Mouse (Mus musculus) intestine, postnatal 0 days (tissue): Measurements from ENCODE around the gene Dspp. TPM values are rescaled to one million over a fixed set of nuclear protein-coding genes. Genes with fewer than 3 reads are reported as not detected.

ENCODE experiments used
- ATAC-seq: fragments of 200-750 bp; cut with Nextera tagmentation; 2 replicates; pipeline ENCODE4 v1.8.0; 2017; ENCODE audit warnings: mild to moderate bottlenecking, moderate TSS enrichment, moderate library complexity
- H3K27ac ChIP-seq: fragments of 300-500 bp; sonication (generic); 2 replicates; pipeline ENCODE4 v1.5.1; 2014; ENCODE audit warnings: mild to moderate bottlenecking, low read depth, low read length, moderate library complexity
- H3K27me3 ChIP-seq: fragments of 300-500 bp; sonication (generic); replicated peaks from 2 replicates; pipeline ENCODE4 v1.6.1; 2014; ENCODE audit warnings: low read length, mixed read lengths; ENCODE audit not compliant: control insufficient read depth, insufficient read depth
- H3K36me3 ChIP-seq: fragments of 300-500 bp; sonication (generic); 2 replicates; pipeline ENCODE4 v1.6.1; 2014; ENCODE audit warnings: mild to moderate bottlenecking, moderate library complexity; ENCODE audit not compliant: control insufficient read depth, insufficient read depth
- H3K4me1 ChIP-seq: fragments of 300-500 bp; sonication (generic); replicated peaks from 2 replicates; pipeline ENCODE4 v1.6.1; 2014; ENCODE audit warnings: antibody characterized with exemption, low read length, mixed read lengths; ENCODE audit not compliant: control insufficient read depth, insufficient read depth
- H3K4me2 ChIP-seq: fragments of 300-500 bp; sonication (generic); replicated peaks from 2 replicates; pipeline ENCODE4 v1.6.1; 2014; ENCODE audit warnings: low read depth, mild to moderate bottlenecking, moderate library complexity
- H3K4me3 ChIP-seq: fragments of 300-500 bp; sonication (generic); 2 replicates; pipeline ENCODE4 v1.5.1; 2014; ENCODE audit warnings: low read depth, low read length
- H3K9ac ChIP-seq: fragments of 300-500 bp; sonication (generic); 2 replicates; pipeline ENCODE4 v1.6.1; 2014; ENCODE audit warnings: mild to moderate bottlenecking, low read depth, low read length
- H3K9me3 ChIP-seq: fragments of 300-500 bp; sonication (generic); 2 replicates; pipeline ENCODE4 v1.6.1; 2016; ENCODE audit warnings: mixed run types; ENCODE audit not compliant: control insufficient read depth
- CTCF ChIP-seq: sonication (generic); IDR thresholded peaks from 2 replicates; pipeline ENCODE4 v1.5.1; 2016; ENCODE audit warnings: low read depth, mild to moderate bottlenecking, control low read depth, antibody characterized with exemption, moderate library complexity
- WGBS: fragments of 180-500 bp; shearing (Covaris S2); extraction: QIAGEN DNeasy Blood & Tissue Kit; methylation state at CpG from one replicate; pipeline ENCODE4 v1.1.7; 2014; 5-methylcytosine and 5-hydroxymethylcytosine counted together
- polyA plus RNA-seq: library from polyadenylated mRNA; unstranded; fragments of >200 nt; fragmentation: Nextera tagmentation; extraction: Ambion mirVana; gene quantifications from 2 replicates; pipeline ENCODE4 v1.2.1, GENCODE M21; 2015

Gene Dspp
- polyA plus RNA-seq, 1 experiment from 2014 or later = not detected

- ATAC-seq = no peak
- H3K36me3 ChIP-seq = no peaks in the 10 kb centered on the region
- H3K27ac ChIP-seq = no peak overlapping the region
- no peaks in the 10 kb centered on the region for H3K9me3 ChIP-seq
- no peaks in the 10 kb centered on the region for H3K4me1 ChIP-seq
- no peak overlapping the region for H3K4me2 ChIP-seq
- no peak for TF ChIP-seq CTCF
- WGBS = 91% methylated on average over 6 of the region's 6 CpGs
- H3K9ac ChIP-seq = no peak overlapping the region
- no peaks in the 10 kb centered on the region for H3K27me3 ChIP-seq
- H3K4me3 ChIP-seq = no peak overlapping the region
Measured at GRCm38 (mm10) chr5:104150196-104150595, 20.3 kb upstream of the Dspp start.

- Histone ChIP-seq H3K4me3 (no peak overlapping the region), H3K9ac (no peak overlapping the region), H3K4me1 (no peaks in the 10 kb centered on the region), H3K36me3 (no peaks in the 10 kb centered on the region), H3K9me3 (no peaks in the 10 kb centered on the region), H3K27me3 (no peaks in the 10 kb centered on the region), H3K4me2 (no peak overlapping the region), H3K27ac (no peak overlapping the region)
- TF ChIP-seq CTCF = no peak
- WGBS = 91% methylated on average over 7 of the region's 7 CpGs
- ATAC-seq = no peak
Measured at GRCm38 (mm10) chr5:104157701-104158100, 12.8 kb upstream of the Dspp start.

DNA sequence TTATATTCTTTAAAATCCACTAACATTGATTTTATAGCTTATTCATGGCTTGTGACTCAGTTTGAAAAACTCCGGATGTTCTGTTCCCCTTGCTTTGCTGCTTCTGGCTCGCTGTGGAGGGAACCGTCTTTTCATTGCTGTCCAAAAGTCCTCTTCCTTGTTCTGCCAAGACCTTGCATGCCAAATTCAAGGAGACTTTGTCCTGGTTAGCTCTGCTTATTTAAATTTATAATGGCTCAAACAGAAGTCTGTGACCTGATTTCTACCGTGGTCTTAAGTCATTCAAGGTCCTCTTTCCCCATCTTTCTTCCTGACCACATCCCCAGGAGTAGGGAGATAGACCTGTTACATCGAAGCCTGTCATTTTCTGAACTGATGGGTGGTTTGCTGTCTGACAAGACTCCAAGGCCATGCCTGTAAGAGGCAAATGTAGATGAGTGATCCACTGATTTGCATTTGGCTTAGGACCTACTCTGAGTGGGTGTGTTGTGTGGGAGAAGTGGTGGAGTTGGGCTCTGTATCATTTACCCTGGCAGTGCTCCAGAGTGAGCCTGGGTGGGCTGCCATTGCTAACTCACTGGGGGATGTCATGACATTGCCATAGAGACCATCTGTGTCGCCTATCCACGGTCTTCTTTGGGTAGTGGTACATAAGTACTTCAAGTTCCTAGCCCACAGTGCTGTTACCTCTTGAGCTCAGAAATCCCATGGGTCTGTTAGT lies 12.0 kb upstream of the Dspp start:
- no peak for ATAC-seq
- WGBS = 80% methylated on average over 7 of the region's 7 CpGs

GRCm38 (mm10) chr5:104160581-104160980 lies 9.9 kb upstream of the Dspp start:
- Histone ChIP-seq H3K9me3 (no peaks in the 10 kb centered on the region), H3K4me3 (no peak overlapping the region), H3K4me2 (no peak overlapping the region), H3K27me3 (no peaks in the 10 kb centered on the region), H3K36me3 (no peaks in the 10 kb centered on the region), H3K4me1 (no peaks in the 10 kb centered on the region), H3K9ac (no peak overlapping the region), H3K27ac (no peak overlapping the region)
- no peak for TF ChIP-seq CTCF
- WGBS = 87% methylated on average over 3 of the region's 3 CpGs
- ATAC-seq = no peak

More for the DNA sequence above, 12.0 kb upstream of the Dspp start:
- Histone ChIP-seq H3K9me3 (no peaks in the 10 kb centered on the region), H3K27me3 (no peaks in the 10 kb centered on the region), H3K36me3 (no peaks in the 10 kb centered on the region), H3K9ac (no peak overlapping the region), H3K4me1 (no peaks in the 10 kb centered on the region), H3K4me2 (no peak overlapping the region), H3K27ac (no peak overlapping the region), H3K4me3 (no peak overlapping the region)
- no peak for TF ChIP-seq CTCF

GRCm38 (mm10) chr5:104161390-104161789 lies 9.1 kb upstream of the Dspp start:
- H3K27ac ChIP-seq = no peak overlapping the region
- H3K9me3 ChIP-seq = no peaks in the 10 kb centered on the region
- no peak overlapping the region for H3K4me3 ChIP-seq
- H3K9ac ChIP-seq = no peak overlapping the region
- no peaks in the 10 kb centered on the region for H3K4me1 ChIP-seq
- ATAC-seq = no peak
- 76% methylated on average over 1 of the region's 1 CpGs for WGBS
- no peaks in the 10 kb centered on the region for H3K27me3 ChIP-seq
- H3K4me2 ChIP-seq = no peak overlapping the region
- no peaks in the 10 kb centered on the region for H3K36me3 ChIP-seq
- TF ChIP-seq CTCF = no peak

GRCm38 (mm10) chr5:104163536-104163935 lies 7.0 kb upstream of the Dspp start:
- Histone ChIP-seq H3K4me2 (no peak overlapping the region), H3K4me3 (no peak overlapping the region), H3K4me1 (no peaks in the 10 kb centered on the region), H3K36me3 (no peaks in the 10 kb centered on the region), H3K9me3 (no peaks in the 10 kb centered on the region), H3K27ac (no peak overlapping the region), H3K27me3 (no peaks in the 10 kb centered on the region), H3K9ac (no peak overlapping the region)
- WGBS = 83% methylated on average over 4 of the region's 4 CpGs
- TF ChIP-seq CTCF = no peak
- no peak for ATAC-seq
